Mouse (Mus musculus) brain, embryonic 14.5 days (tissue): ENCODE measurements around the gene Fip1l1.

Experiments
- CTCF ChIP-seq: fragments of 200-500 bp; IDR thresholded peaks from 2 replicates; pipeline ENCODE4 v1.5.1; 2012; ENCODE audit warnings: inconsistent platforms, mild to moderate bottlenecking, moderate library complexity, borderline replicate concordance; ENCODE audit not compliant: insufficient read depth, insufficient read length; ENCODE audit errors: extremely low read depth
- POLR2A ChIP-seq: fragments of 200-500 bp; IDR thresholded peaks from 2 replicates; pipeline ENCODE4 v1.6.1; 2012; ENCODE audit warnings: mild to moderate bottlenecking, inconsistent platforms, borderline replicate concordance; ENCODE audit not compliant: poor library complexity, insufficient read depth, insufficient read length, severe bottlenecking; ENCODE audit errors: extremely low read depth

DNA sequence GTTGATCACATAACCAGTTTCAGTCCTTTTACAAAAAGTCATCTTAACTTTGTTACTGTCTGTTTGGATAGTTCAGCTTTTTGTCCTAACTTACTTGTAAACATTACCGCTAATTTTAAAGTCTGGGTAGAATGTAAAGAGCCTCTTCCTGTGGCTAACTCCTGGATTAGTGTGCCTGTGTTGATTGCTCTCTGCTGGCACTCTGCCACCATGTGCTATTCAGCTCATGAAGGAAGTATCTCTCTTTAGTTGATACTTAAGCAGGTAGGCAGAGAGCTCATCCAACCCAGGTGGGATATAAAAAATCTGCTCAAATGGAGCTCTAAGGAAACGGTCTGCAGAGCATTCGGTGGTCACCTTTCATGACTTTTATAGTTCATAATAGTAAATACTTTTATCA is 65.9 kb downstream of the Fip1l1 start:
- no peak for TF ChIP-seq POLR2A
- no peak for TF ChIP-seq CTCF
